Mouse (Mus musculus) lung, adult 18-20 months (tissue): ENCODE results near the gene Slc16a4.
"Not testable (repeated sequence)": the region's sequence is repeated elsewhere in the genome, so short reads cannot be mapped to it uniquely, and the experiment has no call there.

Experiments
- DNase-seq, 2 experiments: peaks; one replicate each; pipeline ENCODE4 v3.0.0; 2022; ENCODE audit warnings: mixed read lengths in 2 of 2

Gene Slc16a4

DNA sequence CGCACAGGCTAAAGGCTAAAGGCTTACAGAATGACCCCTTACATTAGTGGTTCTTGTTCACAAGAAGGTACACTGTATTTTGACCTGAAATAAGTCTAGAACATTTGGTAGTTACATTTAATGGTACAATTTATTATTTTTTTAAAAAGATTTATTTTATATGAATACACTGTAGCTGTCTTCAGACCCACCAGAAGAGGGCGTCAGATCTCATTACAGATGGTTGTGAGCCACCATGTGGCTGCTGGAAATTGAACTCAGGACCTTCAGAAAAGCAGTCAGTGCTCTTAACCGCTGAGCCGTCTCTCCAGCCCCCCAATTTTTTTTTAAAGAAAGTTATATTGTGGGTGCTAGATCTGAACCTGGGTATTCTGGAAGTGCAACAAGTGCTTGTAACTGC is 5.9 kb downstream of the Slc16a4 start:
- DNase-seq: not testable (repeated sequence)

DNA sequence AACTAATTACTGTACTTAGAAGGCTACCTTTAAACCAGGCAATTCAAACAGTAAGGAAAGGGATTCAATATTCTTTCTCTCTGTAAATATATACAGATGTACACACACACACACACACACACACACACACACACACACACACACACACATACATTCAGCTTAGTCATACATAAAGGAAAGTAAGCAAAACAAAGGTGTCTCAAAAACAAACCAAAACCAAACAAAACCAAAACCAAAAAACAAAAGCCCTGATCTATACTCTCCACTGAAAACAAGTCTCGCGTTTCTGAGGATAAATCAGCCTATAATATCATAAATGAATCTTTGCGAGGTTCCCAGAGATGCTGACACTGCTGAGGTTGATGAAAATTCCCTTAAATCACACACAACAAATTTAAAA is 26.3 kb downstream of the Slc16a4 start:
- DNase-seq: no peak

GRCm38 (mm10) chr3:107321141-107321540 is 30.1 kb downstream of the Slc16a4 start:
- no peak for DNase-seq

DNA sequence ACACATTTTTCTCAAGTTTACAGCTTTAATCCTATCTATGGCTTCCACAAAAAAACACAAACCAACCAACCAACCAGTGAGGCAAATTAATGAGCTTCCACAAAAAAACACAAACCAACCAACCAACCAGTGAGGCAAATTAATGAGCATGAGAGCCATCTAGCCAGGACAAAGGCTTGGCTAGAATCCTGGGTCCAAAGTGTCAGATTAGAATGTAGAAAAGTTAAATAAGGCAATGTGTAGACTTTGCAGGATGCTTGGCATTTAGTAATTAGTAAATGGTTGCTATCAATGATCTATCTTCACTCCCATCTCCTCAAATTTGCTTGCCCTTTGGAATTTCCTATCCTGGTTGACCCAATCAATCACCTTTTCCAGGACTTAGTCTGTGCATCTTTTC is 30.7 kb downstream of the Slc16a4 start:
- no peak for DNase-seq

GRCm38 (mm10) chr3:107326442-107326841 is 35.4 kb downstream of the Slc16a4 start:
- DNase-seq: no peak

DNA sequence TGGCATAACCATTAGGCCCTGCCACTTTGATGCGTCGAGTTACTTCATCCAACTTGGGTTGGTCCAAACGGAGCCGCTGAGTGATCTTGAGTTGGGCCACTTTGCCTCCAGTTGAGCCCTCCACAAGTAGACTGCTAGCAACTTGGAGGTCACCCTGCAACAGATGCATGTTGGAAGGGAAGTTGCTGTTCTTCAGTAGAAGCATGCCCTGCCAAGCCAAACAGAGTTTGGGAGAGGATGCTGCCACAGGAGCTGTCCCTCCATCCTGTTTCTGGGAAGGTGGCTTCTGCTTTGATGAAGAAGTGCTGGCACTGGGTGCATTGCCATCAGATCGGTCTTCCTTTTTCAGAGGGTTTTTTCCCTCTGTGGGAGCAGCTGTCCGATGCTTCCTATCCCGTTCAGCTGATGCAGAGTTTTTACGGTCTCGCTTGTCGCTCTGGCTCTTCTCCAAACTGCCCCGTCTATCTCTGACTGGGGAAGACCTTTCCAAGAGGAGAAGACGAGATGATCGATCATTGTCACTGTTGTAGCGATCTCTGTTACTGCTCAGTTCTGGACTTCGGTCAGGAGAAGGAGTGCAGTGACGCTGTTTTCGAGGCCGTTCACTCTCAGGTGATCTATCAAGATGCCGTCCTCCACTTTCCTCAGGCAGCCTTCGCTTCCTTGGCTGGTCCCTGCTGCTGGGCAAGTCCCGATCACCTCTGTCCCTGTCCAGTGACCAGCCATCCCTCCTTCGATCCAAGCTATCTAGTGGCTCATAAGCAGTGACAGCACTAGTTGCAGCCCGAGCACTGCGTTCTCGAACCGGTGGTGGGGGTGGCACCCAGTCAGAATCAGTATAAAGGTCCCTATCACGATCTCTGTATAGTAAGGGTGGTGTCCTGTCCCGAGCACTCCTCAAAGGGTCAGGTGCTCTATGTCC is 39.7 kb downstream of the Slc16a4 start:
- no peak for DNase-seq

GRCm38 (mm10) chr3:107331746-107332126 is 40.7 kb downstream of the Slc16a4 start:
- no peak for DNase-seq

DNA sequence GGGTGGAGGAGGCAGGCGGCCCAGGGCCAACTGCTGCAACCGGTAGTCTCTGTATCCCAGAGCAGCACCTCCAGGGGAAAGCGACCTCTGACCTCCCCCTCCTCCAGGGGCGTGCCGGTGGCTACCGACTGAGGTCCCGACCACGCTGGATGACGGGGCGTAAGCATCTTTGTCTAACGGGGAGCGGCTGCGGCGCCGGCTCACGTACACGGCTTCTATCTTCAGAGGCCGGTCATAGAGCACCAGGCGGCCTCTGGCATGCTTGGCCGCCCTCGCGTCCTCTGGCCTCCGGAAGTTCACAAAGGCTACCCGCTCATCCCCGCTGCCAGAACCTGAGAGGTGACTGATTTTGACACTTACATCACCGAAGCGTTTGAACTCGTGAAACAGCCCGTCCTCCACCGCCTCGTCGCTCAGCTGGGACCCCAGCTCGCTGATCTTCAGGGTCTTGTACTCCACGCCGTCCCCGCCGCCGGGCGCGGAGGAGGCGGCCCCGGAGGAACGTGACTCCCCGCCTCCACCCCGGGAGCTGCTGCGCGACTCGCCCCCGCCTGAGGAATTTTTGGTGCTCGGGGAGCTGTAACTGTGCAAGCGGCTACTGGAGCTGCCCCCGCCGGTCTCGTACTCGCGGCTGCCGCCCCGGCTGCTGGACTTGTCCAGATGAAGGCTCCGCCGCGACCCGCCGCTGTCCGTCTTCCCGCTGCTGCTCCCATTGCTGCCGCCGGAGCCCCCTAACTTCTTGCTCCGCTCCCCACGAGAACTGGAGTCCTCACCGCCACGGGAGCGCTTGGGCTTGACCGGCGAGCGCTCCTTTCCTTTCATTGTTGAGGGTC is 41.3 kb downstream of the Slc16a4 start:
- peak; percentile 43 to 50 for DNase-seq

DNA sequence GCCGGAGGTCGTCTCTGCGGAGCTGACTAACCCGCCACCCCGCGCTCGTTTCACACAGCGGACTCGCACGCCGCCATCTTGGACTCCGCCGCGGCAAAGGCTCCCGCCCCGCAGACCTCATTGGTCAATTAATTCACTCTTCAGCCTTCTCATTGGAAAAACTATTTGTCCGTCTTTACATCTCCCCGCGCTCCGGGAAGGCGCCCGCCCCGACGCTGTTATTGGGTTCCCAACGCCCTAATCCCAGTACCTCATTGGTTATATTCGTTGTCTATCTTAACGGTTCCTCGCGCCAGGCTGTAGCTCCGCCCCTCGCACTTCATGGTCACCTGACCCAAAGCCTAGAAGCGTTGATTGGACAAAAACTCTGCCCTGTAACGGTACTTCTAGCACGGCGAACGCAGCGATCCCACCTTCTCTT is 41.9 kb downstream of the Slc16a4 start:
- DNase-seq: peak; percentile 98 to 99

DNA sequence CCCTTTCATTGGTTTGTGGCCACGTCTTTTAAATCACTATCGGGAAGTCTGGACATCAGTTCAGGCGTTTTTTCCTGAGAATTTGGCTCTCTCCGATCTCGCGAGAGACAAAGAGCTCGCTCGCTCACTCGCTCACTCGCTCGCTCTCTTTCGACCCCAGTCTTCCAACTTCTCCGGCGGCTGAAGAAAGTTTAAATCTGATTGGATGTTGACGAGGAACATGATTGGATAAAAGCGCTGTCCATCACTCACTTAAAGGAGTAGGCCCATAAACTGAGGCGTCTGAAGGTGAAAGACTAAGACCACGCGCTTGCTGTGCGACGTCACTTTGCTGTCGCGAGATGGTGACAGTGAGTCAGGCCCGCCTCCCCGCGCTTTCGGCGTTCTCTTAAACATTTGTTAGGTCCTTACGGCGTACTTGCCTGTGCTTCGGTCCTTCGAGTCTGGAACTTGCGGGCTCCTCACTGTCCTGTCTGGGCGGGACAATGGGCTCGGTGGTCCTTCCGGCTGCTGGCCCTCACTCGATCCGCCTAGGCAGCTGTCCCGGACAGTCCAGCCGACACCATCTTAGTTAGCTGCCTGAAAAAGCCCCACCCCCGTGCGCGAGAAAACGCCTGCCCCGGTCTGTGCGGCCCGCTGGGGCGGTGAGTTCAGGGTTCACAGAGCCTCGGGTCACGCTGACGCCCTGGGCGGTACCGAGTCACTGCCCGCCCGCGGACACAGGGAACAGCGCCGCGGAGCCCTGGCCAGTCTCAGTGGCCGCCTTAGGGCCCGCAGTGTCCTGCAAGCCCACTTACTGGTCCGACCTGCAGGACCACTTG is 42.6 kb downstream of the Slc16a4 start, which contains the start of gene Rbm15:
Gene Rbm15, minus strand, starts transcription at position 293 of the 821 bp plus-strand sequence.
- peak; percentile 97 for DNase-seq

DNA sequence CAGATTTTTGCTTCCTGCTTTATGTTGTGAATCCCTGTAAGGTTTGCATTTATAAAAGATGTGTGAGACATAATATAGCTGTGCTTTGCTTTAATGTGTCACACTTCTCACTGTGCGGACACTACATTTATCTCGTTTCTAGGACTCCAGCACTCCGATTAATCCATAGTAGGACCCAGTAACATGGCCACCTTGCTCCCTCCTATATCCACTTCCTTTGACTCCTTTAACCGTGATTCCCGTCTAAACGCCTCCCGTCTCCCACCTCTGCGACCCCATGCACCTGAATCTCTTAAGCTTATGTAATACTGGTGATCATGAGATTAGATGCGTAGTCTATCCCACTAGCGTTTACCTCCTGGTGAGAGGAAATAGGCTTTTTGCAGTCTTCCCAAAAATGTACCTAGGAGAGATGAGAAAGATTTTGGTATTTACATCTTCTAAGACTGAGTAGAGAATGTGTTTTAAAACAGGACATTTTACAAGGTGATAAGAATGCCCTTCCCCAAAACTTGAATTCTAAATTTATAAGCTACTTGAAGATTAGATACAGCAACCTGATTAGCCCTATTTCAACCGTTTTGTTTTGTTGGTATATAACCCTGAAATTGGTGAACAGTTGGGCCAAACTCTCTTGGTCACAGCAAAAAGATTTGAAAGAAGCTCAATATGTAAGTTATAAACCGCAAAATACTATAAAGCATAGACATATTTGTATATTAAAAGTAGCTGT is 43.3 kb downstream of the Slc16a4 start:
- DNase-seq: no peak

- DNase-seq: no peak
Measured at GRCm38 (mm10) chr3:107343971-107344370, 52.9 kb downstream of the Slc16a4 start.

DNA sequence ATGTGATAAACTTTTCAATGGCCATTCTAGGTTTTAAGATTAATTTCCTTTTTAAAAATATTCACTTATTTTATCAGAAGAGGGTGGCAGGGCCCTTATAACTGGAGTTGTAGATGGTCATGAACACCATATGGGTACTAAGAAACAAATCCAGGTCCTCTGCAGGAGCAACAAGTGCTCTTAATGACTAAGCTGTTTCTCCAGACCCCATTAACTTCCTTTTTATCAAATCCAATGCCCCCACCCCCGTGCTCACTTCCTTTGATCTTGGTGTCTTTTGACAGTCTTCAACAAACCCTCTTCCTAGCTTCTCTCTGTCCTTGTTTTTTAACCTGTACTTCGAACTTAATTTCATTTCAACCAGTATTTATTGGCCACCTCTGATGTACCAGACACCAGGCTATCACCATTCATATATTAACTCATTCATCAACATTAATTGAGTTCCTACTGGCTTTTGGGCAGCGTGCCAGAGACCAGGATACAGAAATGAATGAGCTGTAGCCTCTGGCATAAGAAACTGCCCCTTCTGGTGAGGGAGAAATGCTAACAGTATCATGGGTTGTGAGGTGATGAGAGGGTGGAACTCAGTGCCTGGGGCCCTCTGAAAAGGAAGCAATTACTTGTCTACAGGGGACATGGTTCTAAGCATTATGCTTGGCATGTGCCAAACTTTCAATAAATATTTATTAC is 54.1 kb downstream of the Slc16a4 start:
- no peak for DNase-seq

DNA sequence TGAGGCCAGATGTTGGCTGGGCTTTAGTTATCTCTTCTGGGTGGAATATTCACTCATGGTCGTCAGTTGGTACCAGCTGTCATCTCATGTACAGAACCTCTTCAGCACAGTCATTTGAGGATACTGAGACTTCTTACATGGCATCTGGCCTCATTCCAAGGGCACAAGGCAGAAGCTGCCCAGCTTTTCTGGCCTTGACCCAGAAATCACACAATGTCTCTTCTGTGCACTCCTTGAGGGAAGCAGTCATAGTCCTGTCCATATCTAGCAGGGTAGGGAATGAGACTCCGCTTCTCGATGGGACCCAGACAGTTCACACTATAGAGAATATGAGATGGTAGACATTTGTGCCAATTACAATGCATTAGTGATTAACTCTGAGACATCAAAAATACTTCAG is 58.0 kb downstream of the Slc16a4 start:
- DNase-seq: no peak

DNA sequence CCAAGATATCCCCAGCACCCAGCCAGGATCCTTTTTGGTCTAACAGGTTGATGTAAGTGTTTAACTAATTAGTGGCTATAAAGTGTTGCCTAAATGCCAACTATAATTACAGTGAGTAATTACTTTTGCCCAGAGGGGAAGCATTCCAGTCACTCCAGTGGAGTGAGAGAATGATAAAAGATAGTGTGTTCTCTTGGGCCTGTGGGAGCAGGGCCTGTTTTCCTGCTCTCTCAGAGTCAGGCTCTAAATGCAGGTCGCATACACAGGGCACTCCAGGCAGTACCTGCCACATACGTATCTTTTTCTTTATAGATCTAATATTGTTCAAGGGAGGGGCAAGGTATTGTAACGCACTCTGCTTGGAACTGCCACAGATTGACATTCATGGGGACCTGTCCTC is 60.7 kb downstream of the Slc16a4 start:
- DNase-seq: no peak

DNA sequence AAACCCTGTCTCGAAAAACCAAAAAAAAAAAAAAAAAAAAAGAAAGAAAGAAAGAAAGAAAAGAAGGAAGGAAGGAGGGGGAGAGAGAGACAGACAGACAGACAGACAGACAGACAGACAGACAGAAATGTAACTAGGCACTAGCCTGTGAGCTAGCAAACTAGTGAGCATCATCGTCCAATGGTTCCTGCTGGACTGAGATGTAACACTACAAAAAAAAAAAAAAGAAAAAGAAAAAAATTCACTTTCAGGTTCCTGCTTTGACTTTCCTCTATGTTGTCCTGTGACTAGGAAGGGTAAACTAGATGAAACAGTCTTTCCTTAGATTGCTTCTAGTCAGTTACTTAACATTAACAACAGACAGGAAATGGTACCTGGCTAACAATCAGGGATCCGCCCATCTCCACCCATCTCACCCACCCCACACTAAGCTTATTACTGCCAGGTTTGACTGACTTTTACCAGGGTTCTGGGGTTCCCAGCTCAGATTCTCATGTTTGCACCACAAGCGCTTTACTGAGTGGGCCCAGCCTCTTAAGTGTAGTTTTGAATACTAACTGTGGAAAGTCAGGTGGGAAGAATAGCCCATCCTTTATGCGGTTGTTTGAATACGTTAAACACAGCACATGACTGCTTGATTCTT is 64.7 kb downstream of the Slc16a4 start:
- DNase-seq: no peak

DNA sequence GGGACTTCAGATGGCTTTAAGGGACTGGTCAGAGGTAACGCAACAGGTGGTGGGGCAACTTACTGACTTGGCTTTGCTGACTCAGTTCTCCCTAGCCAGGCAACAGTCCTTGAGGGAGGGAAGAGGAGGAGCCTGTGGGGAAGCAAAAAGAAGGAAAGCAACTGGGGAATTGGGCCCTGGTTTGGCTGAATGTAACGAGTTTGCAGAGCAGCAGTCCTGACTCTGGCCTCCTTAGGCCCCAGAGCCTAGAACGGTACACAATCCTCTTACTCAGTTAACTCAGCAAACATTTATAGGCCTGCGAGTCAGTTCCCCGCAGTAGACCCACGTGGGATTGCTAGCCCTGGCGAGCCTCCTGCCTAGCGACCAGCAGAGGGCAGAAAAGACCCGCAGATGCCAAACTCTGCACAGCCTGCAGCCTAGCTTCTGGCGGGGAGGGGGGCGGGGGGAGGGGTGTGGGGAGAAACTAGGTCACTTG is 66.0 kb downstream of the Slc16a4 start:
- DNase-seq: peak; percentile 78 to 84

GRCm38 (mm10) chr3:107357700-107358234 is 66.7 kb downstream of the Slc16a4 start:
- DNase-seq: peak; percentile 26 to 46

DNA sequence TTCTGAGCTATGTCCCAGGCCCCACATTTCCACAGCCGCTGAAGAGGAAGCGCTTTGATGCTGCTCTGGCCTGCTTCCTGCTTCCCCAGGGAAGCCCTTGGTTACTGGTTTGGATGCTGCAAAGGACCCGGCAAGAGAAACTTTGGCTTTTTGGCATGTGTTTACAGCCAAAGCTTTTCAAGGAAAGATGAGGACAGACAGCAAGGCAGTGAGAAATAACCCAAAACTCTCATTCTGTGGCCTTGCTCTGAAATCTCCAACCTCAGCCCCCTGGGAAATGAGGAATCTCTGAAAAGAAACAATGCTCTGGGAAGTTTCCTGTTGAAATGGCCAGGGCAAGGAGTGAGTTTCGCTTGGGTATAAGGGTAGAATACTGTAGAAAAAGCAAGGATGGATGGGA is 69.3 kb downstream of the Slc16a4 start:
- no peak for DNase-seq
